Mouse (Mus musculus) regulatory T cell (primary cell): Measurements from ENCODE around the gene Polr2l.

Source experiments
- in situ Hi-C: fragments of 300-600 bp; cut with MboI, MseI; formaldehyde crosslinking; loops from one replicate; pipeline ENCODE4 v1.15.1; 2025; ENCODE audit warnings: high pct_unique_total_duplicates

The Polr2l gene

GRCm38 (mm10) chr7:141475011-141475804, at the start of gene Polr2l, which contains the start of gene Tspan4:
TSS of gene Polr2l (minus strand) at chr7:141475132.
TSS of gene Tspan4 (plus strand) at chr7:141475240.
- in situ Hi-C loops = loop anchor here (25.0 kb wide), 2 partner anchors 187 to 412 kb away; partner anchors contain the start of gene Muc6

GRCm38 (mm10) chr7:141524271-141524670, 49.3 kb upstream of the Polr2l start:
- in situ Hi-C loops = no loop called here

- in situ Hi-C loops = no loop called here
Observed at GRCm38 (mm10) chr7:141523007-141523406, 48.1 kb upstream of the Polr2l start.

- in situ Hi-C loops = no loop called here
Observed at GRCm38 (mm10) chr7:141519795-141520194, 44.9 kb upstream of the Polr2l start.

GRCm38 (mm10) chr7:141518926-141519325, 44.0 kb upstream of the Polr2l start:
- in situ Hi-C loops = no loop called here

- in situ Hi-C loops = no loop called here
Observed at GRCm38 (mm10) chr7:141518296-141518695, 43.4 kb upstream of the Polr2l start.

GRCm38 (mm10) chr7:141517638-141518037, 42.7 kb upstream of the Polr2l start:
- in situ Hi-C loops = no loop called here

- in situ Hi-C loops = no loop called here
Observed at GRCm38 (mm10) chr7:141510681-141511191, 35.8 kb upstream of the Polr2l start.

- in situ Hi-C loops = no loop called here
Observed at GRCm38 (mm10) chr7:141510196-141510595, 35.3 kb upstream of the Polr2l start.

- in situ Hi-C loops = no loop called here
Observed at GRCm38 (mm10) chr7:141508160-141508559, 33.2 kb upstream of the Polr2l start.

- in situ Hi-C loops = no loop called here
Observed at GRCm38 (mm10) chr7:141506278-141506677, 31.3 kb upstream of the Polr2l start.

- in situ Hi-C loops = no loop called here
Observed at GRCm38 (mm10) chr7:141502556-141502905, 27.6 kb upstream of the Polr2l start.

- in situ Hi-C loops = no loop called here
Observed at GRCm38 (mm10) chr7:141501820-141502555, 27.1 kb upstream of the Polr2l start.

- in situ Hi-C loops = loop anchor here (25.0 kb wide), 2 partner anchors 165 to 390 kb away; partner anchors contain the start of gene Muc6
Observed at GRCm38 (mm10) chr7:141497600-141497999, 22.7 kb upstream of the Polr2l start.

GRCm38 (mm10) chr7:141495940-141496339, 21.0 kb upstream of the Polr2l start:
- in situ Hi-C loops = loop anchor here (25.0 kb wide), 2 partner anchors 166 to 391 kb away; partner anchors contain the start of gene Muc6

- in situ Hi-C loops = loop anchor here (25.0 kb wide), 2 partner anchors 167 to 392 kb away; partner anchors contain the start of gene Muc6
Observed at GRCm38 (mm10) chr7:141495379-141495778, 20.4 kb upstream of the Polr2l start.

GRCm38 (mm10) chr7:141493729-141494128, 18.8 kb upstream of the Polr2l start:
- in situ Hi-C loops = loop anchor here (25.0 kb wide), 2 partner anchors 169 to 394 kb away; partner anchors contain the start of gene Muc6

- in situ Hi-C loops = loop anchor here (25.0 kb wide), 2 partner anchors 170 to 395 kb away; partner anchors contain the start of gene Muc6
Observed at GRCm38 (mm10) chr7:141492738-141493137, 17.8 kb upstream of the Polr2l start.

GRCm38 (mm10) chr7:141491151-141491550, 16.2 kb upstream of the Polr2l start:
- in situ Hi-C loops = loop anchor here (25.0 kb wide), 2 partner anchors 171 to 396 kb away; partner anchors contain the start of gene Muc6

- in situ Hi-C loops = loop anchor here (5.0 to 25.0 kb wide), 3 partner anchors 40 to 400 kb away; partner anchors contain the start of gene Muc6
Observed at GRCm38 (mm10) chr7:141487141-141487540, 12.2 kb upstream of the Polr2l start.

- in situ Hi-C loops = loop anchor here (5.0 to 25.0 kb wide), 3 partner anchors 41 to 401 kb away; partner anchors contain the start of gene Muc6
Observed at GRCm38 (mm10) chr7:141486239-141486638, 11.3 kb upstream of the Polr2l start.

GRCm38 (mm10) chr7:141485606-141486005, 10.7 kb upstream of the Polr2l start:
- in situ Hi-C loops = loop anchor here (5.0 to 25.0 kb wide), 3 partner anchors 42 to 402 kb away; partner anchors contain the start of gene Muc6
